Mouse (Mus musculus): ENCODE measurements around the gene Pcolce. TPM values are rescaled to one million over a fixed set of nuclear protein-coding genes. Genes with fewer than 3 reads are reported as not detected.
"Not testable (repeated sequence)": the region's sequence is repeated elsewhere in the genome, so short reads cannot be mapped to it uniquely, and the experiment has no call there.

Pcolce gene
- total RNA-seq, 2 experiments from 2014 or later: 190 to 251 TPM

GRCm38 (mm10) chr5:137631171-137631570 lies 17.6 kb upstream of the Pcolce start:
- DNase-seq: no peak
- intact Hi-C loops (cut with DNase I; ENCODE audit: low total_unique reads): loop anchor here (10.0 kb wide), 1 partner anchor 106 kb away; no protein-coding TSS in a partner anchor

- DNase-seq: no peak
- intact Hi-C loops (cut with DNase I; ENCODE audit: low total_unique reads): loop anchor here (10.0 kb wide), 1 partner anchor 106 kb away; no protein-coding TSS in a partner anchor
Observed at GRCm38 (mm10) chr5:137630602-137631001, 17.0 kb upstream of the Pcolce start.

- intact Hi-C loops (cut with DNase I; ENCODE audit: low total_unique reads): loop anchor here (10.0 kb wide), 1 partner anchor 105 kb away; no protein-coding TSS in a partner anchor
- DNase-seq: no peak
Observed at GRCm38 (mm10) chr5:137629906-137630545, 16.4 kb upstream of the Pcolce start.

- intact Hi-C loops (cut with DNase I; ENCODE audit: low total_unique reads): no loop called here
- DNase-seq: no peak
Observed at GRCm38 (mm10) chr5:137629306-137629721, 15.7 kb upstream of the Pcolce start.

GRCm38 (mm10) chr5:137628498-137629305 lies 15.1 kb upstream of the Pcolce start, which contains the start of the genes Fbxo24, Lrch4 and Gm20605:
TSS of gene Fbxo24 (minus strand) at chr5:137629002.
TSS of gene Lrch4 (plus strand) at chr5:137629121.
TSS of gene Gm20605 (plus strand) at chr5:137629175.
- DNase-seq: peak; percentile 99
- intact Hi-C loops (cut with DNase I; ENCODE audit: low total_unique reads): no loop called here

GRCm38 (mm10) chr5:137627991-137628390 lies 14.4 kb upstream of the Pcolce start:
- intact Hi-C loops (cut with DNase I; ENCODE audit: low total_unique reads): no loop called here
- DNase-seq: no peak

GRCm38 (mm10) chr5:137623937-137624530 lies 10.4 kb upstream of the Pcolce start:
- no peak for DNase-seq
- intact Hi-C loops (cut with DNase I; ENCODE audit: low total_unique reads): loop anchor here (2.0 kb wide), 1 partner anchor 21 kb away; no protein-coding TSS in a partner anchor

- intact Hi-C loops (cut with DNase I; ENCODE audit: low total_unique reads): no loop called here
- DNase-seq: no peak
Observed at GRCm38 (mm10) chr5:137615347-137615746, 1.8 kb upstream of the Pcolce start.

GRCm38 (mm10) chr5:137614921-137615320 lies 1.3 kb upstream of the Pcolce start:
- intact Hi-C loops (cut with DNase I; ENCODE audit: low total_unique reads); DNase-seq: not testable (repeated sequence)

GRCm38 (mm10) chr5:137613076-137613475 lies 508 bp downstream of the Pcolce start:
- intact Hi-C loops (cut with DNase I; ENCODE audit: low total_unique reads): no loop called here
- no peak for DNase-seq

GRCm38 (mm10) chr5:137611245-137611602 lies 2.4 kb downstream of the Pcolce start:
- intact Hi-C loops (cut with DNase I; ENCODE audit: low total_unique reads): no loop called here
- peak; percentile 89 for DNase-seq

GRCm38 (mm10) chr5:137610548-137611244 lies 2.9 kb downstream of the Pcolce start:
- intact Hi-C loops (cut with DNase I; ENCODE audit: low total_unique reads): no loop called here

GRCm38 (mm10) chr5:137610056-137610455 lies 3.5 kb downstream of the Pcolce start:
- intact Hi-C loops (cut with DNase I; ENCODE audit: low total_unique reads): no loop called here
- DNase-seq: no peak

More at GRCm38 (mm10) chr5:137610548-137611244, 2.9 kb downstream of the Pcolce start:
- DNase-seq: peak; percentile 92

- intact Hi-C loops (cut with DNase I; ENCODE audit: low total_unique reads): no loop called here
- DNase-seq: no peak
Observed at GRCm38 (mm10) chr5:137609292-137609691, 4.3 kb downstream of the Pcolce start.

GRCm38 (mm10) chr5:137608654-137609190 lies 4.9 kb downstream of the Pcolce start:
- no peak for DNase-seq
- intact Hi-C loops (cut with DNase I; ENCODE audit: low total_unique reads): no loop called here

- DNase-seq: no peak
- intact Hi-C loops (cut with DNase I; ENCODE audit: low total_unique reads): no loop called here
Observed at GRCm38 (mm10) chr5:137607860-137608653, 5.5 kb downstream of the Pcolce start.

GRCm38 (mm10) chr5:137601365-137601729 lies 12.2 kb downstream of the Pcolce start:
- peak; percentile 55 for DNase-seq
- intact Hi-C loops (cut with DNase I; ENCODE audit: low total_unique reads): no loop called here

- peak; percentile 95 for DNase-seq
- intact Hi-C loops (cut with DNase I; ENCODE audit: low total_unique reads): no loop called here
Observed at GRCm38 (mm10) chr5:137600619-137601364, 12.8 kb downstream of the Pcolce start, which contains the start of gene Mospd3. TSS of gene Mospd3 (minus strand) at chr5:137601058.
